Mouse (Mus musculus) heart, postnatal 0 days (tissue): ENCODE data around the gene Osbp2.

ENCODE experiments used
- CTCF ChIP-seq: IDR thresholded peaks from 2 replicates; pipeline ENCODE4 v1.5.1; 2016; ENCODE audit warnings: antibody characterized with exemption, control low read depth, low read depth
- EP300 ChIP-seq: IDR thresholded peaks from 2 replicates; pipeline ENCODE4 v1.6.1; 2016; ENCODE audit warnings: antibody characterized with exemption, low read depth

GRCm38 (mm10) chr11:3761775-3762501, 101.8 kb downstream of the Osbp2 start:
- TF ChIP-seq CTCF (no peak), EP300 (no peak)
